Mouse (Mus musculus) heart, embryonic 15.5 days (tissue): ENCODE measurements around the gene Slc44a5. TPM values are rescaled to one million over a fixed set of nuclear protein-coding genes. Genes with fewer than 3 reads are reported as not detected.
"Not testable (repeated sequence)": the region's sequence is repeated elsewhere in the genome, so short reads cannot be mapped to it uniquely, and the experiment has no call there.

Experiments
- ATAC-seq: fragments of 200-750 bp; cut with Nextera tagmentation; replicated peaks from 2 replicates; pipeline ENCODE4 v1.8.0; 2017; ENCODE audit warnings: low read depth, moderate TSS enrichment; ENCODE audit not compliant: insufficient number of reproducible peaks, insufficient read depth, low FRiP score
- H3K27ac ChIP-seq: fragments of 300-500 bp; sonication (generic); 2 replicates; pipeline ENCODE4 v1.5.1; 2015; ENCODE audit warnings: mild to moderate bottlenecking, inconsistent platforms
- H3K27me3 ChIP-seq: fragments of 300-500 bp; sonication (generic); 2 replicates; pipeline ENCODE4 v1.6.1; 2015; ENCODE audit warnings: inconsistent platforms
- H3K36me3 ChIP-seq: fragments of 300-500 bp; sonication (generic); 2 replicates; pipeline ENCODE4 v1.6.1; 2015; ENCODE audit warnings: mild to moderate bottlenecking, inconsistent platforms
- H3K4me1 ChIP-seq: fragments of 300-500 bp; sonication (generic); replicated peaks from 2 replicates; pipeline ENCODE4 v1.6.1; 2015; ENCODE audit warnings: inconsistent platforms
- H3K4me2 ChIP-seq: fragments of 300-500 bp; sonication (generic); 2 replicates; pipeline ENCODE4 v1.6.1; 2015; ENCODE audit warnings: inconsistent platforms, mild to moderate bottlenecking, moderate library complexity
- H3K4me3 ChIP-seq: fragments of 300-500 bp; sonication (generic); 2 replicates; pipeline ENCODE4 v1.5.1; 2015; ENCODE audit warnings: mild to moderate bottlenecking, inconsistent platforms
- H3K9ac ChIP-seq: fragments of 300-500 bp; sonication (generic); 2 replicates; pipeline ENCODE4 v1.6.1; 2015; ENCODE audit warnings: mild to moderate bottlenecking, inconsistent platforms
- H3K9me3 ChIP-seq: fragments of 300-500 bp; sonication (generic); replicated peaks from 2 replicates; pipeline ENCODE4 v1.6.1; 2016; ENCODE audit warnings: inconsistent platforms
- WGBS: fragments of 180-500 bp; shearing (Covaris S2); methylation state at CpG from one replicate; pipeline ENCODE4 v1.1.7; 2015; ENCODE audit warnings: mixed read lengths; 5-methylcytosine and 5-hydroxymethylcytosine counted together
- polyA plus RNA-seq: library from polyadenylated mRNA; unstranded; fragments of >200 nt; fragmentation: Nextera tagmentation; extraction: Ambion mirVana; gene quantifications from 2 replicates; pipeline ENCODE4 v1.2.1, GENCODE M21; 2015

Gene Slc44a5
- polyA plus RNA-seq, 1 experiment from 2014 or later = 0.52 TPM

GRCm38 (mm10) chr3:154133986-154134385 lies 160.8 kb downstream of the Slc44a5 start:
- Histone ChIP-seq H3K4me3 (no peak overlapping the region), H3K9ac (no peak overlapping the region), H3K27ac (no peak overlapping the region), H3K36me3 (no peaks in the 10 kb centered on the region), H3K4me2 (no peak overlapping the region), H3K4me1 (0 out of 2 replicates have a peak, but pooled peaks cover 4% of the 10 kb centered on the region), H3K27me3 (no peaks in the 10 kb centered on the region), H3K9me3 (no peaks in the 10 kb centered on the region)
- WGBS = 66% methylated on average over 6 of the region's 6 CpGs
- no peak for ATAC-seq

DNA sequence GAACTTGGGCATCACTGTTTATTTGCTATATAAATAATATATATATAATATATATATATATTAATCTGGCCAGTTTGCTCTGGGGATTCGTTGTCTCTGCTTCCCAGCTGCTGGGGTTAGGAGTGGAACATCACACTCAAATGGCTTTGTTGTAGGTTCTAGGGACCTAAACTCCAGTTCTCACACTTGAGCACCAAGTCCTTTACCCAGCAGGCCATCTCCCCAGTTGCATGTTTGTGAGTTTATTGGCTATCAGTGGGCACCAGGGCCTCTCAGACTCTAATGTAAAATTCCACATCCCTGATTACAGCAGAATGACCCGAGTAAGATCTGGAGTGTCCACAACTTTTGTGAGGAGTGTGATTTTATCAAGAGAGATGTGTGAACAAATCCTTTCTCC lies 161.5 kb downstream of the Slc44a5 start:
- Histone ChIP-seq H3K27me3 (no peaks in the 10 kb centered on the region), H3K36me3 (no peaks in the 10 kb centered on the region), H3K4me1 (0 out of 2 replicates have a peak, but pooled peaks cover 4% of the 10 kb centered on the region), H3K9me3 (no peaks in the 10 kb centered on the region), H3K4me2 (no peak overlapping the region), H3K4me3 (no peak overlapping the region), H3K27ac (no peak overlapping the region), H3K9ac (no peak overlapping the region)
- 72% methylated on average over 2 of the region's 2 CpGs for WGBS
- no peak for ATAC-seq

- 72% methylated on average over 3 of the region's 3 CpGs for WGBS
- H3K27ac ChIP-seq = no peak overlapping the region
- no peak overlapping the region for H3K4me2 ChIP-seq
- no peaks in the 10 kb centered on the region for H3K27me3 ChIP-seq
- H3K4me1 ChIP-seq = no peaks in the 10 kb centered on the region
- ATAC-seq = no peak
- no peaks in the 10 kb centered on the region for H3K36me3 ChIP-seq
- no peak overlapping the region for H3K9ac ChIP-seq
- H3K9me3 ChIP-seq = no peaks in the 10 kb centered on the region
- H3K4me3 ChIP-seq = no peak overlapping the region
Measured at GRCm38 (mm10) chr3:154136501-154136900, 163.3 kb downstream of the Slc44a5 start.

- Histone ChIP-seq H3K27me3 (no peaks in the 10 kb centered on the region), H3K9me3 (no peaks in the 10 kb centered on the region), H3K4me2 (no peak overlapping the region), H3K9ac (no peak overlapping the region), H3K36me3 (no peaks in the 10 kb centered on the region), H3K27ac (no peak overlapping the region), H3K4me1 (no peaks in the 10 kb centered on the region), H3K4me3 (no peak overlapping the region)
- ATAC-seq = no peak
- WGBS = 61% methylated on average over 4 of the region's 4 CpGs
Measured at GRCm38 (mm10) chr3:154141346-154141745, 168.1 kb downstream of the Slc44a5 start.

DNA sequence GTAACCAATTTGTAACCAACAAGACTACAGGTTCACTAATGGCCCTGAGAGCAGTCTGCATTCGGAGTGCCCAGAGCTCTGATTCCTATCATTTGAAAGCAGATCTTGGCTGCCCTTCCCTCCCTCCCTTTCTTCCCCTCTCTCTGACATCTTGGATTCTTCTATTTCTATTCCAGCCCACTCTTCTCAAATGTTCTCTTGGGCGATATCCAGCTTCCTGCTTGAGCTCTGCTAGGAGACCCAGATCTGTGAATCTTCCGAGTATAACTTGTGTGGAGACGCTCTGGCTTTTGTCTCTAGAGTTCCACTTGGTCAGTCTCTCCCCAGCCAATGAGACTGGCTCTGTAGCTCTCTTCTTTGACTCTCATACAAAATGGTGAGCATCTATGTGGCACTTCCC lies 169.4 kb downstream of the Slc44a5 start:
- H3K4me2 ChIP-seq = no peak overlapping the region
- H3K36me3 ChIP-seq = no peaks in the 10 kb centered on the region
- no peak overlapping the region for H3K4me3 ChIP-seq
- ATAC-seq = no peak
- no peaks in the 10 kb centered on the region for H3K4me1 ChIP-seq
- WGBS = 63% methylated on average over 4 of the region's 4 CpGs
- no peak overlapping the region for H3K9ac ChIP-seq
- H3K27me3 ChIP-seq = no peaks in the 10 kb centered on the region
- H3K27ac ChIP-seq = no peak overlapping the region
- no peaks in the 10 kb centered on the region for H3K9me3 ChIP-seq

GRCm38 (mm10) chr3:154145750-154146149 lies 172.5 kb downstream of the Slc44a5 start:
- H3K27ac ChIP-seq = no peak overlapping the region

GRCm38 (mm10) chr3:154149778-154150177 lies 176.5 kb downstream of the Slc44a5 start:
- no peak overlapping the region for H3K4me2 ChIP-seq
- H3K4me1 ChIP-seq = no peaks in the 10 kb centered on the region
- 80% methylated on average over 4 of the region's 4 CpGs for WGBS
- ATAC-seq = no peak
- no peaks in the 10 kb centered on the region for H3K27me3 ChIP-seq
- H3K9me3 ChIP-seq = no peaks in the 10 kb centered on the region
- H3K36me3 ChIP-seq = no peaks in the 10 kb centered on the region
- no peak overlapping the region for H3K9ac ChIP-seq
- H3K4me3 ChIP-seq = no peak overlapping the region
- no peak overlapping the region for H3K27ac ChIP-seq

More at GRCm38 (mm10) chr3:154145750-154146149, 172.5 kb downstream of the Slc44a5 start:
- Histone ChIP-seq H3K9me3 (no peaks in the 10 kb centered on the region), H3K4me1 (no peaks in the 10 kb centered on the region), H3K9ac (no peak overlapping the region), H3K36me3 (no peaks in the 10 kb centered on the region), H3K27me3 (no peaks in the 10 kb centered on the region), H3K4me2 (no peak overlapping the region), H3K4me3 (no peak overlapping the region)
- ATAC-seq = no peak
- WGBS = 72% methylated on average over 4 of the region's 4 CpGs

DNA sequence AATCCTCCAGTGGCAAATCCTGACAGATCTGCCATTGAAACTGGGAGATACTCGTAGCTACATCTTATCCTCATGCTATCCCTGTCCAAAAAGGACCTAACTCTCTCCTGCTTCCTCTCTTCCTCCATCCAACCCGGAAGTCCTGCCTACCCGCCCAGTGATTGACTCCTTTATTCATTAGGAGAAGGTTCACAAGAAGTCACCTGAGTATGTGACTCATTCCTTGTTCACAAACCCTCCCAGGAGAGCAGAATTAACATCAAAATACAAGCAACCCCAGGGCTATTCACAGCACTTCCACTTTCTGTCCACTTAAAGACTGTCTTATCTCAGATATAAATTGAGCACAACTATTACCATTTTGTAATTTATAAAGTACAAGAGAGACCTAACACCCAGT lies 180.3 kb downstream of the Slc44a5 start:
- H3K4me3 ChIP-seq, ATAC-seq, H3K27me3 ChIP-seq, H3K4me1 ChIP-seq, H3K27ac ChIP-seq, H3K4me2 ChIP-seq, H3K9ac ChIP-seq, H3K36me3 ChIP-seq, H3K9me3 ChIP-seq: not testable (repeated sequence)
- 78% methylated on average over 3 of the region's 3 CpGs for WGBS

DNA sequence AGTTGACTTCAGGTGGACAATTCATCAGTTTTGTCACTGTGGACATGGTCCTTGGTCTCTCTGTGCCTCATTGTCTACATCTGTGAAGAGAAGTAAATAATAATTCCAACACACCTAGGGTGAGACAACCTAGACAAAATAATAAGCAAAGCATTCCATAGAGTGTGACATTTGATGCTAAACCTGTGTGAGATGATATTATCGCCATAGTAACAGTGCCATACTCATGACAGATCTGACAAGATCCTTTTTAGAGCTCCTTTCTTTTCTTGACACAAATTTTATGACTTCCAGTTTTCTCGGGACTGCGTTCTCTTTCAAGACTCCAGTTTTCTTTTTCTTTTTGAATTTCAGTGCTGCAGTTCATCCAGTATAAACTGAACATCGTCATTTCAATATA lies 192.6 kb downstream of the Slc44a5 start:
- H3K4me3 ChIP-seq = no peak overlapping the region
- H3K27ac ChIP-seq = no peak overlapping the region
- no peaks in the 10 kb centered on the region for H3K36me3 ChIP-seq
- no peak overlapping the region for H3K9ac ChIP-seq
- H3K4me2 ChIP-seq = no peak overlapping the region
- ATAC-seq = no peak
- H3K27me3 ChIP-seq = no peaks in the 10 kb centered on the region
- no peaks in the 10 kb centered on the region for H3K4me1 ChIP-seq
- no peaks in the 10 kb centered on the region for H3K9me3 ChIP-seq
- WGBS = 84% methylated on average over 4 of the region's 4 CpGs

DNA sequence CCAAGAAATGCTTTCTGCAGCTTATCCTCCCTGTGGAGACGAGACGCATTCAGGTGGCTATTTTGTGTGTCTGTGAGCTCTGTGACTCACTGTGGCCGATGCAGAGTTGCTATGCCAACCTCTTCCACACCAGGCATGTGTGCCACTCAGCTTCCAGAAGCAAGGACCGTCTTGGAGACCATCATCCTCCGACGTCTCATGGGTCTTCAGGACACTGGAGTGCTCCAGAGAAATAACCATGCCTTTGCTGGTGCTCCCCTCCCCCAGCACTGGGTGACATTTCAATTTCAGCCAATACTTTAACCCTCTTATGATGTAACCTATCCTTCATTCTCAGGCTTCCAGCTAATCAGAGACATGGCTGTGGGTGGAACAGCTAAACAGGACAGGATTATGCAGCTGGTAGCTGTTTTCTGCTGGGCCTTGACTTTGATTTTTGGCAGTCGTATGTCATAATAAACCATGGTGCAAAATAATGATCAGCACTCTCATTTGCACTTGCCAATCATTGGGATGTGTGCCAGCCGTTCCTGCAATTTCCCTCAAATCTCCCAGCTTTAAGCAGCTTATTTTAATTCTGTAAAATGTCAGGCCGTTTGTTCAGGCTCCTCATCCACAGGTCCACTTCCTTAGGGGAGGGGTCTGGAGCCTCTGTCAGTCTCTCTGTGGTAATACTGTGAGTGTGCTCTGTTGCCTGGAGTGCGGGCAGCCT lies 198.8 kb downstream of the Slc44a5 start:
- ATAC-seq = no peak
- H3K9me3 ChIP-seq = no peaks in the 10 kb centered on the region
- H3K27me3 ChIP-seq = no peaks in the 10 kb centered on the region
- no peak overlapping the region for H3K27ac ChIP-seq
- no peak overlapping the region for H3K4me2 ChIP-seq
- no peak overlapping the region for H3K4me3 ChIP-seq
- H3K4me1 ChIP-seq = no peaks in the 10 kb centered on the region
- WGBS = 68% methylated on average over 10 of the region's 10 CpGs
- H3K36me3 ChIP-seq = no peaks in the 10 kb centered on the region
- no peak overlapping the region for H3K9ac ChIP-seq

GRCm38 (mm10) chr3:154172593-154172965 lies 199.3 kb downstream of the Slc44a5 start:
- no peaks in the 10 kb centered on the region for H3K27me3 ChIP-seq
- H3K4me1 ChIP-seq = no peaks in the 10 kb centered on the region
- no peaks in the 10 kb centered on the region for H3K9me3 ChIP-seq
- H3K36me3 ChIP-seq = no peaks in the 10 kb centered on the region
- no peak overlapping the region for H3K27ac ChIP-seq
- no peak for ATAC-seq
- 79% methylated on average over 5 of the region's 5 CpGs for WGBS
- no peak overlapping the region for H3K4me2 ChIP-seq
- no peak overlapping the region for H3K4me3 ChIP-seq
- H3K9ac ChIP-seq = no peak overlapping the region

GRCm38 (mm10) chr3:154173556-154173955 lies 200.3 kb downstream of the Slc44a5 start:
- ATAC-seq = no peak
- 73% methylated on average over 1 of the region's 1 CpGs for WGBS
- Histone ChIP-seq H3K9me3 (no peaks in the 10 kb centered on the region), H3K4me1 (no peaks in the 10 kb centered on the region), H3K9ac (no peak overlapping the region), H3K27ac (no peak overlapping the region), H3K27me3 (no peaks in the 10 kb centered on the region), H3K4me3 (no peak overlapping the region), H3K4me2 (no peak overlapping the region), H3K36me3 (no peaks in the 10 kb centered on the region)
